Mouse (Mus musculus) heart, embryonic 12.5 days (tissue): ENCODE measurements around the gene Neu2. TPM values are rescaled to one million over a fixed set of nuclear protein-coding genes. Genes with fewer than 3 reads are reported as not detected.
A peak's percentile ranks its signal among the peaks of the same experiment; 100 is the strongest.
"Not testable (repeated sequence)": the region's sequence is repeated elsewhere in the genome, so short reads cannot be mapped to it uniquely, and the experiment has no call there.

Source experiments
- ATAC-seq: fragments of 200-750 bp; cut with Nextera tagmentation; 2 replicates; pipeline ENCODE4 v1.8.0; 2017; ENCODE audit warnings: moderate TSS enrichment, moderate library complexity; ENCODE audit not compliant: insufficient number of reproducible peaks, low FRiP score
- H3K27ac ChIP-seq: fragments of 300-500 bp; sonication (generic); 2 replicates; pipeline ENCODE4 v1.5.1; 2016; ENCODE audit warnings: mild to moderate bottlenecking, moderate library complexity; ENCODE audit not compliant: poor library complexity, severe bottlenecking
- H3K27me3 ChIP-seq: fragments of 300-500 bp; sonication (generic); replicated peaks from 2 replicates; pipeline ENCODE4 v1.6.1; 2016; ENCODE audit warnings: mild to moderate bottlenecking, moderate library complexity
- H3K36me3 ChIP-seq: fragments of 300-500 bp; sonication (generic); 2 replicates; pipeline ENCODE4 v1.6.1; 2016; ENCODE audit warnings: mild to moderate bottlenecking, moderate library complexity
- H3K4me1 ChIP-seq: fragments of 300-500 bp; sonication (generic); replicated peaks from 2 replicates; pipeline ENCODE4 v1.6.1; 2016; ENCODE audit warnings: mild to moderate bottlenecking
- H3K4me2 ChIP-seq: fragments of 300-500 bp; sonication (generic); 2 replicates; pipeline ENCODE4 v1.6.1; 2016; ENCODE audit warnings: mild to moderate bottlenecking, moderate library complexity
- H3K4me3 ChIP-seq: fragments of 300-500 bp; sonication (generic); 2 replicates; pipeline ENCODE4 v1.5.1; 2016; ENCODE audit warnings: mild to moderate bottlenecking
- H3K9ac ChIP-seq: fragments of 300-500 bp; sonication (generic); 2 replicates; pipeline ENCODE4 v1.6.1; 2016; ENCODE audit warnings: mild to moderate bottlenecking, moderate library complexity
- H3K9me3 ChIP-seq: fragments of 300-500 bp; sonication (generic); replicated peaks from 2 replicates; pipeline ENCODE4 v1.6.1; 2016; ENCODE audit warnings: mild to moderate bottlenecking, moderate library complexity
- WGBS: fragments of 180-500 bp; shearing (Covaris S2); methylation state at CpG from one replicate; pipeline ENCODE4 v1.1.7; 2016; 5-methylcytosine and 5-hydroxymethylcytosine counted together
- polyA plus RNA-seq: library from polyadenylated mRNA; unstranded; fragments of >200 nt; fragmentation: Nextera tagmentation; extraction: Ambion mirVana; gene quantifications from 2 replicates; pipeline ENCODE4 v1.2.1, GENCODE M21; 2016

Neu2 gene
- polyA plus RNA-seq = not detected in 2 replicates

DNA sequence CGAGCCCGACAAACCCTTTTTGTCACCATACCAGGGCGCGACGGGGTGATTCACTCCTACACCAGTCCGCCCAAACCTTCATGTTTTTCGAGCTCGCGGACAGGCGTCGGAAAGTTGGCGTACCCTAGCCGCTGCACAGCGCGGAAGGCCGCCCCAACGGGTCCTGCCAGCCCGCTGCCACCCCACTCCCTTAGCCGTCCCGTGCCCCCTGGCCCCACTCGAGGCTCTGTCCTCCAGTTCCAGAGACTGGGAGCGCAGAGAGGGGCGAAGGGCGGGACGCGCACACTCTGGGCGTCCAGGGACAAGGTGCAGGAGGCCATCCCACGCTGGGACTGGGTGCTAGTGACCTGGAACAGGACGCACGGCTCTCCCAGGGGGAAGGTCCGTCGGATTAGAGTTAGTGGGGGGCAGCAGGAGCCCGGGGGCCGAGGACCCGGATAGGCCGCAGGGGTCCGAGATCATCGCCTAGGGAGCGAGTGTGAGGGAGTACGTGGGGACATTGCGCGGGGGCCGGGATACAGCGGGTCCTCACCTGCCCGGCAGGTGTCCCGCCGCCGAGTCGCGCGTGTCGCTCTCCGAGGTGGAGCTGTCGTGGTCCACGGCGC, at the start of gene Neu2:
Gene Neu2, plus strand, starts transcription at position 329 of the 605 bp plus-strand sequence.
- Histone ChIP-seq H3K9me3 (0 out of 2 replicates have a peak, but pooled peaks cover 5% of the 10 kb centered on the region), H3K4me3 (peak within 1 kb of the TSS; percentile 73), H3K27ac (no peak within 1 kb of the TSS), H3K9ac (peak within 1 kb of the TSS; percentile 69), H3K36me3 (no peaks in the 10 kb centered on the region), H3K4me1 (peaks cover 11% of the 10 kb centered on the region), H3K27me3 (peaks cover 68% of the 10 kb centered on the region), H3K4me2 (peak within 1 kb of the TSS; percentile 99)
- WGBS = 1% methylated on average over 56 of the region's 56 CpGs
- ATAC-seq = peak; percentile 24; the same call in 1 of the 2 replicates

DNA sequence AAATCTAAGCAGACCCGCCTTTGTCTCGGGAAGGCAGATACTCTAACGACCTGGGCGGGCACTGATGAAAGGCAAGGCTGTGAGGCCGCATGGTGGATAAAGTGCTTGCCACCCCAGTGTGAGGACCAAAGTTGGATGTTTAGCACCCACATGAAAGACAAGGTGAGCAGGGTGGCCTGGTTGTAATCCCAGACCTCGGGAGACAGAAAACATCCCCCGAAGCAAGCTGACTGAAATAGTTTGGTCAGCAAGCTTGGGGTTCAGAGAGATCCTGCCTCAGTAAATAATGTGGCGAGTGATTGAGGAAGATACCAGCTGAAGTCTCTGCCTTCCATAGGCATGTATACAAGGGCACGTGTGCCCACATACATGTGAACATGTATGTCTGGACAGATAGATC, 42.2 kb upstream of the Neu2 start:
- no peak overlapping the region for H3K4me3 ChIP-seq
- 73% methylated on average over 9 of the region's 9 CpGs for WGBS
- H3K9ac ChIP-seq = no peak overlapping the region
- H3K4me1 ChIP-seq = no peaks in the 10 kb centered on the region
- no peak overlapping the region for H3K4me2 ChIP-seq
- no peaks in the 10 kb centered on the region for H3K36me3 ChIP-seq
- no peak overlapping the region for H3K27ac ChIP-seq
- no peaks in the 10 kb centered on the region for H3K9me3 ChIP-seq
- no peak for ATAC-seq
- H3K27me3 ChIP-seq = peaks cover 12% of the 10 kb centered on the region

DNA sequence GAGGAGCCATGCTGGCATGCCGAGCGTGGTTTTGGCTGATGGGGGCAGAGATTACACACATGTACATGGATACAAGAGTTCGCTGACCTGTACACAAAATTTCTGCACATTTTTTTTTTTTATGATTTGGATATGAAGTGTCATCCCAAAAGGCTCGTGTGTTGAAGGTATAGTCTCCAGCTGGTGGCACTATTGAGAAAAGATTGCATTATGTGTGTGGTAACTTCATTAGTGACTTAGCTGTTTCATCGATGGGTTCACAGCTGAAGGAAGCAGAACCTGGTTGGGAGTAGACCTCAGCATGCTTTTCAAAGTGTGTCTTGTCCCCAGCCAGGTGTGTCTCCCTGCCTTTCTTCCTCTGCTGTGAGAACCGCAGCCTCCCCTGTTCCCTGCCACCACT, 41.4 kb upstream of the Neu2 start:
- H3K9me3 ChIP-seq = no peaks in the 10 kb centered on the region
- ATAC-seq = no peak
- H3K9ac ChIP-seq = no peak overlapping the region
- no peak overlapping the region for H3K27ac ChIP-seq
- H3K4me1 ChIP-seq = no peaks in the 10 kb centered on the region
- H3K27me3 ChIP-seq = peaks cover 12% of the 10 kb centered on the region
- no peaks in the 10 kb centered on the region for H3K36me3 ChIP-seq
- 74% methylated on average over 6 of the region's 6 CpGs for WGBS
- H3K4me3 ChIP-seq = no peak overlapping the region
- no peak overlapping the region for H3K4me2 ChIP-seq

DNA sequence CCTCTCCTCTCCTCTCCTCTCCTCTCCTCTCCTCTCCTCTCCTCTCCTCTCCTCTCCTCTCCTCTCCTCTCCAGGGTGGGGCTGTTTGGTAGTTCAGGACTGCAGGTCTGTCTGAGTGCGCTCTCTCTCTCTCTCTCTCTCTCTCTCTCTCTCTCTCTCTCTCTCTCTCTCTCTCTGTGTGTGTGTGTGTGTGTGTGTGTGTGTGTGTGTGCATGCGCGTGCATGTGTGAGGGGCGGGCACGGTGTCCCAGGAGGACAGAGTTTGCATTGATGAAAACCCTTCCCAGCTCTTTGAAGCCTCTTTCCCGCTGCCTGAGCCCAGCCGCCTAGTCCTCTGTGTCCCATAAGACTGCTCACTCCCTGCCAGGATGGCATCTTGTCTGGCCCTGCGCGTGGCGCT, 39.7 kb upstream of the Neu2 start, which contains the start of gene Snorc:
Gene Snorc, plus strand, starts transcription at position 301 of the 400 bp plus-strand sequence.
- H3K4me2 ChIP-seq, H3K4me3 ChIP-seq, H3K4me1 ChIP-seq, H3K9ac ChIP-seq, H3K27ac ChIP-seq, H3K36me3 ChIP-seq, H3K9me3 ChIP-seq, ATAC-seq: not testable (repeated sequence)
- WGBS = 42% methylated on average over 7 of the region's 10 CpGs
- peaks cover 27% of the 10 kb centered on the region for H3K27me3 ChIP-seq

DNA sequence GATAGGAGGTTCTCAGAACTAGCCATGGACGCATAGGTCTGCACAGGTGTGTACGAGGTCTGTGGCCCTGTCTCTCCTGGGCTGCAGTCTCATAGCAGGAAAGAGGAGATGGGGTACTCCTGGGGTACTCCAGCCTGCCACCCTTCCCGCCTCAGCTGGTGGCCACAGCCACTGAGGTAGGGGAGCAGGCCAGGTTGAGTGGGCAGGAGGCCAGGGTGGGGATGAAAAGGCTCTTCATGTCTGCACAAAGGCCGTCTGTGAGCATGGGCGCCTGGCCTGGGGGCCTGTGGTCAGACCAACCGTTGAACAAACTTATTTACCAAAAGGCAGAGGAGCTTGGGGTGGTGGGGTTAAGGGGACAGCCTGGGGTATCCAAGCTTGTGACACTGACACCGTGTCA, 37.8 kb upstream of the Neu2 start:
- peaks cover 46% of the 10 kb centered on the region for H3K27me3 ChIP-seq
- H3K36me3 ChIP-seq = no peaks in the 10 kb centered on the region
- H3K4me2 ChIP-seq = no peak overlapping the region
- H3K9me3 ChIP-seq = no peaks in the 10 kb centered on the region
- H3K4me1 ChIP-seq = peaks cover 7% of the 10 kb centered on the region
- H3K9ac ChIP-seq = no peak overlapping the region
- 73% methylated on average over 7 of the region's 7 CpGs for WGBS
- no peak for ATAC-seq
- H3K27ac ChIP-seq = no peak overlapping the region
- no peak overlapping the region for H3K4me3 ChIP-seq

DNA sequence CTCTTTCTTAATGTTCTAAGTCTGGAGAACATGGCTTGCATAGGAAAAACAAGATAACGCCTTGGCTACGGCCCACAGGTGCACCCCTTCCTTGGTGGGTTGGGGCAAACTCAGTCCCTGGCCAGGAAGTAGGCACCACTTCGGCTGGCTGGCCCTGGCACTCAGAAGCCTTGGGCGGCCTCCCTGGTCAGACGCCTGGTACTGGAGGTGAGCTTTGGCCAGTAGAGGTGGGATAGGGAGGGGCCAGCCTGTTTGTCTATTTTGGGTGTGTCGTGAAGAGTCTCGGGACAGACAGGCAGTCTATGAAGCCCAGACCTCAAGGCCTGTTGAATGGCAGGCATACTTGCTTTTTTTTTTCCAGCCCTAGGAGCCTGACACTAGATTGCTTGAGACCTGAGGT, 37.1 kb upstream of the Neu2 start:
- whole genome bisulfite sequencing = 77% methylated on average over 7 of the region's 7 CpGs
- no peak overlapping the region for H3K4me2 ChIP-seq
- no peak for ATAC-seq
- H3K27ac ChIP-seq = no peak overlapping the region
- no peak overlapping the region for H3K4me3 ChIP-seq
- no peak overlapping the region for H3K9ac ChIP-seq
- H3K36me3 ChIP-seq = no peaks in the 10 kb centered on the region
- peaks cover 7% of the 10 kb centered on the region for H3K4me1 ChIP-seq
- H3K27me3 ChIP-seq = peaks cover 53% of the 10 kb centered on the region
- no peaks in the 10 kb centered on the region for H3K9me3 ChIP-seq

DNA sequence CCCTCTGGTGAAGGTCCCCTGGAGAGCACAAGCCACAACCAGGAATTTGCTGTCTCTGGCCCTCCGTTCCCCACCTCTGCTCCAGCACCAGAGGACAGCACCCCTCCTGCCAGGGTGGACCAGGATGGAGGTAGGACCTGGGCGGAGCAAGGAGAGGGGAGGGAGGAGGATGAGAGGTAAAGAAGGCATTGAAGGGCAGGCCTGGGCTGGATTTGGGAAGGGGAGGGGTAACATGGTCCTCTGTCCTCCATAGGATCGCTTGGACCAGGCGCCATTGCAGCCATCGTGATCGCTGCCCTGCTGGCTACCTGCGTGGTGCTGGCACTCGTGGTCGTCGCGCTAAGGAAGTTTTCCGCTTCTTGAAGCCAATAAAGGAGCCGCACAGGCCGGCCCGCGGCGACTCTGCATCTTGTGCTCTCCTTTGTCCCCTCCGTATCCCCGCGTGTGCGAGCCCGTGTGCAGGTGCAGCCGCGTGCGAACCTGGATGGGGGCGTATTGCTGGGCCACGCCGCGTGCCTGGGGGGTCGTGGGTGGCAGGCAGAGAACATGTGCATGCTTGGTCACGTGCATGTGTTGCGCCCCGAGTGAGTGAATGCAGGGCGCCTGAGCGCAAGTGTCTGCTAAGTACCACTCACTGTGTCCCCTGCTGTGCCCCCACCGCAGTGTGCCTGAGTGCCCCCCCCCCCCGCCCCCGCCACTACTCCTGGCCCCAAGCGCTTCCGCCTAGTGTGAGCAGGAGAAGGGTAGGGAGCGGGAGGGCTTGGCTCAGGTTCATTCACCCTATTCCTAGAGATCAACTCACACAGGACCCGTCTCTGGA, 34.4 kb upstream of the Neu2 start:
- no peaks in the 10 kb centered on the region for H3K9me3 ChIP-seq
- H3K4me2 ChIP-seq = peak overlapping the region; percentile 77
- no peak for ATAC-seq
- no peaks in the 10 kb centered on the region for H3K36me3 ChIP-seq
- H3K4me1 ChIP-seq = peaks cover 7% of the 10 kb centered on the region
- WGBS = 3% methylated on average over 42 of the region's 42 CpGs
- peak overlapping the region; percentile 47; the same call in 1 of the 2 replicates for H3K9ac ChIP-seq
- H3K27ac ChIP-seq = no peak overlapping the region
- H3K27me3 ChIP-seq = peaks cover 54% of the 10 kb centered on the region
- peak overlapping the region; percentile 43 for H3K4me3 ChIP-seq

DNA sequence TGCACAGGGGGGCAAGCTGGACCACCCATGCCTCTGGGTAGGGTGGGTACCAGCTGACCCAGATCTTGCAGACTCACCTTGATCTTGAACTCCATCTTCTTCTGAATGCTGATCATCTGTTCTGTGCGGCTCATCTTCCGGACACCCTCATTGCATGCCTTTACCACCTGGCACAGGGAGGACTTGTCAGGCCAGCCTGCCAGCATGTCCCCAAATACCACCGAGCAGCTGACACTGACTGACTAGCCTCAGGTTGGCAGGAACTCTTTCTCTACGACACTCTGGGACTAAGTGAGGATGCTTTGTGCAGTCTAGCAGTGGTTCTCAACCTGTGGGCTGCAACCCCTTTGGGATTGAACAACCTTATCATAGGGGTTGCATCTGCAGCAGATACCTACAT, 27.1 kb upstream of the Neu2 start:
- Histone ChIP-seq H3K27me3 (peaks cover 16% of the 10 kb centered on the region), H3K9me3 (no peaks in the 10 kb centered on the region), H3K27ac (no peak overlapping the region), H3K36me3 (no peaks in the 10 kb centered on the region), H3K4me1 (no peaks in the 10 kb centered on the region), H3K9ac (no peak overlapping the region), H3K4me2 (no peak overlapping the region), H3K4me3 (no peak overlapping the region)
- no peak for ATAC-seq
- 81% methylated on average over 4 of the region's 4 CpGs for WGBS

DNA sequence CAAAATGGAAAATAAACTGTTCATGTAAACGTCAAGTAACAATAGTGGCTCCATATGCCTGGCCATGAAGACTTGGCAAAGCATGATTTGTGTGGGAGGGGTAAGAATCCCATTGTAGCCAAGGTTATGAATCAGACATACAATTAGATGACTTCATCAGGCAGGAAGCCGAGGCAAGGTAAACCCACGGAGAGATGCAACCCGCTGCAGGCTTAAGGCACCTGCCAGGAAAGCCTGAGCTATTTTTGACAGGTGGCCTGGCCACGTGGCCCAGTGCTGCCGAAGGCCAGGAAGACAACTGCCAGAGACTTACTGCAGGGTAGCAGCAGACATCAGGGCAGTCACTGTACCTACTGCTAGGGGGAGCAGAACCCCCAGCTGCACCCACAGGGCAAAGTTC, 23.3 kb upstream of the Neu2 start:
- 48% methylated on average over 6 of the region's 6 CpGs for WGBS
- ATAC-seq = no peak
- Histone ChIP-seq H3K27ac (no peak overlapping the region), H3K36me3 (no peaks in the 10 kb centered on the region), H3K9me3 (no peaks in the 10 kb centered on the region), H3K27me3 (no peaks in the 10 kb centered on the region), H3K4me2 (no peak overlapping the region), H3K9ac (no peak overlapping the region), H3K4me3 (no peak overlapping the region), H3K4me1 (no peaks in the 10 kb centered on the region)

DNA sequence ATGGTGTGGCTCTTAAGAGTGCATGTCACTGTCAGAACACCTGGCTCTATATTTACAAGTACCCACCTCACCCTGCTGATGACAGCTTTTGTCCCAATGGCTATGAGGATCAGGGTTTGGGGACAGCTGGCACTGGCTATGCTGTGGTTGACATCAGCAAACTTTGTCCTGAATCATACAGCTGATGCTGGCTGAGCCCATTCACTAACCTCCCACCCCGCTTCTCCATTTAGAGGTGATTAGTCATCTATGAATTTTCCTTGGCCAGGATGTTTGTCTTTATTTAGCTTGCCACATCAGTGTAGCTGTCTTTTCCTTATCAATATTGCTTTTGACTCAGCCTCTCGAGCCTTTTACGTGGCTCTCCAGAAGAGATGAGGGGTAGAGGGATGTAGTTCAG, 17.4 kb upstream of the Neu2 start:
- H3K4me3 ChIP-seq = no peak overlapping the region
- no peak overlapping the region for H3K27ac ChIP-seq
- WGBS = 43% methylated on average over 3 of the region's 3 CpGs
- 0 out of 2 replicates have a peak, but pooled peaks cover 5% of the 10 kb centered on the region for H3K9me3 ChIP-seq
- H3K4me2 ChIP-seq = no peak overlapping the region
- H3K36me3 ChIP-seq = no peaks in the 10 kb centered on the region
- H3K27me3 ChIP-seq = no peaks in the 10 kb centered on the region
- no peak overlapping the region for H3K9ac ChIP-seq
- ATAC-seq = no peak
- no peaks in the 10 kb centered on the region for H3K4me1 ChIP-seq

DNA sequence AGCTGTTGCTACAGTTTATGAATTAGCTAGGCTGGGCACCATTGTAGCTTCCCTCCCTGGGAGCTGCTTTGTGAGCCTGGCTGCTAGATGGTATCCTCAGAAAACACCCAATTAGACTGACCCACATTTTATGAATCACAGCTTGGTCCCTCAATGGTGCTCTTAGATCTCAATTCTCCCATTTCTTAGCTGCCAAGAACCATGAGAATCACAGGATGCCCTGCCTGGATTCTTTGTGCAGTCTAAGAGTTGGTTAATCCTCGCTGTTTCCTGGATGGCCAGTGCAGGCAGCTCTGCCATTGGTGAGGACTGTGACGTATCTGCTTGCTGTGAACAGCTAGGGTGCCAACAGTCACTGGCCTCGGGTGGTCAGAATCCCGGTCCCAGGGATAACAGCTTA, 16.1 kb upstream of the Neu2 start:
- H3K4me3 ChIP-seq = no peak overlapping the region
- no peak for ATAC-seq
- H3K9ac ChIP-seq = no peak overlapping the region
- no peaks in the 10 kb centered on the region for H3K36me3 ChIP-seq
- 61% methylated on average over 4 of the region's 4 CpGs for WGBS
- 0 out of 2 replicates have a peak, but pooled peaks cover 1% of the 10 kb centered on the region for H3K27me3 ChIP-seq
- H3K27ac ChIP-seq = no peak overlapping the region
- no peaks in the 10 kb centered on the region for H3K4me1 ChIP-seq
- no peak overlapping the region for H3K4me2 ChIP-seq
- H3K9me3 ChIP-seq = 0 out of 2 replicates have a peak, but pooled peaks cover 5% of the 10 kb centered on the region
